Mouse (Mus musculus) gastrocnemius, postnatal 36 days (tissue): ENCODE results near the gene Ushbp1. TPM values are rescaled to one million over a fixed set of nuclear protein-coding genes. Genes with fewer than 3 reads are reported as not detected.
"Not testable (repeated sequence)": the region's sequence is repeated elsewhere in the genome, so short reads cannot be mapped to it uniquely, and the experiment has no call there.

Experiments
- DNase-seq, 2 experiments: peaks; one replicate each; pipeline ENCODE4 v3.0.0; 2022
- intact Hi-C: fragments of 180-260 bp; cut with DNase I; formaldehyde crosslinking; loops from one replicate; pipeline ENCODE4 v1.15.1; 2025
- long read RNA-seq, 2 experiments: library from polyadenylated mRNA; stranded (forward); transcript quantifications; one replicate each; pipeline ENCODE4 v2.0.0; 2021
- total RNA-seq, 2 experiments: library from RNA; stranded (reverse); gene quantifications; 2 replicates each; pipeline ENCODE4 v1.2.3; 2021

Gene Ushbp1
- total RNA-seq = 1 to 10 TPM; 6.4 to 8.1 TPM
- long read RNA-seq, experiment 1, transcript Ushbp1-201 (13 exons, 2,438 nt) = major isoform, 5 of 8 reads
- long read RNA-seq, experiment 1, partial matches to known transcripts = 2 of 8 reads
- long read RNA-seq, experiment 1, other reads (novel, unspliced or antisense) = 1 of 8 reads
- long read RNA-seq, experiment 2, transcript Ushbp1-201 (13 exons, 2,438 nt) = major isoform, 6 of 19 reads
- long read RNA-seq, experiment 2, partial matches to known transcripts = 5 of 19 reads
- long read RNA-seq, experiment 2, other reads (novel, unspliced or antisense) = 8 of 19 reads

- peak in 1 of 2 experiments; percentile 30 for DNase-seq
- intact Hi-C loops = no loop called here
These were observed at the start of gene Ushbp1 for GRCm38 (mm10) chr8:71395629-71396028. Gene Ushbp1, minus strand, starts transcription at chr8:71395802.

- intact Hi-C loops = no loop called here
- no peak for DNase-seq
These were observed 49.5 kb upstream of the Ushbp1 start for GRCm38 (mm10) chr8:71445096-71445495.

- no peak for DNase-seq
- intact Hi-C loops = loop anchor here (2.0 to 5.0 kb wide), 2 partner anchors 79 to 221 kb away; no protein-coding TSS in a partner anchor
These were observed 45.8 kb upstream of the Ushbp1 start for GRCm38 (mm10) chr8:71441404-71441803.

- intact Hi-C loops = no loop called here
- DNase-seq = no peak
These were observed 41.4 kb upstream of the Ushbp1 start for GRCm38 (mm10) chr8:71437041-71437440.

GRCm38 (mm10) chr8:71432935-71433334, 37.3 kb upstream of the Ushbp1 start:
- DNase-seq, intact Hi-C loops: not testable (repeated sequence)

- DNase-seq = no peak
- intact Hi-C loops = no loop called here
These were observed 26.5 kb upstream of the Ushbp1 start for GRCm38 (mm10) chr8:71422121-71422520.

- DNase-seq = no peak
- intact Hi-C loops = no loop called here
These were observed 16.1 kb upstream of the Ushbp1 start for GRCm38 (mm10) chr8:71411535-71412273.

GRCm38 (mm10) chr8:71408231-71408630, 12.6 kb upstream of the Ushbp1 start:
- no peak for DNase-seq
- intact Hi-C loops = loop anchor here (5.0 kb wide), 2 partner anchors 36 to 71 kb away; partner anchors contain the start of gene Ocel1

- no peak for DNase-seq
- intact Hi-C loops = loop anchor here (5.0 kb wide), 2 partner anchors 35 to 70 kb away; partner anchors contain the start of gene Ocel1
These were observed 11.8 kb upstream of the Ushbp1 start for GRCm38 (mm10) chr8:71407441-71407840.

- intact Hi-C loops = loop anchor here (5.0 kb wide), 2 partner anchors 34 to 69 kb away; partner anchors contain the start of gene Ocel1
- DNase-seq = peak in 1 of 2 experiments; percentile 51
These were observed 10.8 kb upstream of the Ushbp1 start for GRCm38 (mm10) chr8:71406099-71407015.

GRCm38 (mm10) chr8:71405401-71406098, 9.9 kb upstream of the Ushbp1 start, which contains the start of gene Ankle1:
Gene Ankle1, plus strand, starts transcription at chr8:71406010.
- intact Hi-C loops = loop anchor here (5.0 kb wide), 2 partner anchors 33 to 68 kb away; partner anchors contain the start of gene Ocel1

GRCm38 (mm10) chr8:71404951-71405351, 9.3 kb upstream of the Ushbp1 start:
- intact Hi-C loops = loop anchor here (5.0 kb wide), 2 partner anchors 33 to 68 kb away; partner anchors contain the start of gene Ocel1
- no peak for DNase-seq

More at GRCm38 (mm10) chr8:71405401-71406098, 9.9 kb upstream of the Ushbp1 start, which contains the start of gene Ankle1:
- DNase-seq = peak; percentile 90 to 99

GRCm38 (mm10) chr8:71404011-71404410, 8.4 kb upstream of the Ushbp1 start:
- intact Hi-C loops = no loop called here
- no peak for DNase-seq

- no peak for DNase-seq
- intact Hi-C loops = no loop called here
These were observed 7.7 kb upstream of the Ushbp1 start for GRCm38 (mm10) chr8:71403107-71403885.

- intact Hi-C loops = no loop called here
- no peak for DNase-seq
These were observed 6.9 kb upstream of the Ushbp1 start for GRCm38 (mm10) chr8:71402446-71402964.

GRCm38 (mm10) chr8:71401454-71401853, 5.9 kb upstream of the Ushbp1 start:
- DNase-seq = no peak
- intact Hi-C loops = no loop called here

GRCm38 (mm10) chr8:71400826-71401225, 5.2 kb upstream of the Ushbp1 start:
- intact Hi-C loops = no loop called here
- DNase-seq = no peak

- intact Hi-C loops = no loop called here
- DNase-seq = no peak
These were observed 2.1 kb upstream of the Ushbp1 start for GRCm38 (mm10) chr8:71397701-71398100.
